Mouse (Mus musculus) neural tube, embryonic 13.5 days (tissue): ENCODE results near the gene Calml4. TPM values are rescaled to one million over a fixed set of nuclear protein-coding genes. Genes with fewer than 3 reads are reported as not detected.

Experiments
- ATAC-seq: fragments of 200-750 bp; cut with Nextera tagmentation; 2 replicates; pipeline ENCODE4 v1.8.0; 2017; ENCODE audit warnings: low read depth, mild to moderate bottlenecking, moderate TSS enrichment, moderate library complexity
- H3K27ac ChIP-seq: fragments of 300-500 bp; sonication (generic); replicated peaks from 2 replicates; pipeline ENCODE4 v1.5.1; 2015; ENCODE audit warnings: moderate library complexity, mild to moderate bottlenecking, inconsistent platforms
- H3K27me3 ChIP-seq: fragments of 300-500 bp; sonication (generic); 2 replicates; pipeline ENCODE4 v1.6.1; 2015; ENCODE audit warnings: mild to moderate bottlenecking, inconsistent platforms
- H3K36me3 ChIP-seq: fragments of 300-500 bp; sonication (generic); 2 replicates; pipeline ENCODE4 v1.6.1; 2015; ENCODE audit warnings: mild to moderate bottlenecking, inconsistent platforms
- H3K4me1 ChIP-seq: fragments of 300-500 bp; sonication (generic); replicated peaks from 2 replicates; pipeline ENCODE4 v1.6.1; 2015; ENCODE audit warnings: inconsistent platforms
- H3K4me2 ChIP-seq: fragments of 300-500 bp; sonication (generic); 2 replicates; pipeline ENCODE4 v1.6.1; 2015; ENCODE audit warnings: inconsistent platforms, mild to moderate bottlenecking, moderate library complexity
- H3K4me3 ChIP-seq: fragments of 300-500 bp; sonication (generic); 2 replicates; pipeline ENCODE4 v1.5.1; 2015; ENCODE audit warnings: mild to moderate bottlenecking, inconsistent platforms
- H3K9ac ChIP-seq: fragments of 300-500 bp; sonication (generic); 2 replicates; pipeline ENCODE4 v1.6.1; 2015; ENCODE audit warnings: moderate library complexity, mild to moderate bottlenecking, inconsistent platforms
- H3K9me3 ChIP-seq: fragments of 300-500 bp; sonication (generic); 2 replicates; pipeline ENCODE4 v1.6.1; 2016; ENCODE audit warnings: inconsistent platforms
- WGBS: fragments of 180-500 bp; shearing (Covaris S2); methylation state at CpG from one replicate; pipeline ENCODE4 v1.1.7; 2015; 5-methylcytosine and 5-hydroxymethylcytosine counted together
- polyA plus RNA-seq: library from polyadenylated mRNA; unstranded; fragments of >200 nt; fragmentation: Nextera tagmentation; extraction: Ambion mirVana; gene quantifications from 2 replicates; pipeline ENCODE4 v1.2.1, GENCODE M21; 2015

Gene Calml4
- polyA plus RNA-seq, 1 experiment from 2014 or later, result 7.9 TPM

- H3K9me3 ChIP-seq, result no peaks in the 10 kb centered on the region
- H3K4me3 ChIP-seq, result no peak overlapping the region
- H3K4me1 ChIP-seq, result no peaks in the 10 kb centered on the region
- no peaks in the 10 kb centered on the region for H3K27me3 ChIP-seq
- H3K27ac ChIP-seq, result no peak overlapping the region
- ATAC-seq, result no peak
- H3K36me3 ChIP-seq, result peaks cover 12% of the 10 kb centered on the region
- H3K9ac ChIP-seq, result no peak overlapping the region
- H3K4me2 ChIP-seq, result no peak overlapping the region
- WGBS, result 82% methylated on average over 2 of the region's 2 CpGs
These were observed 67.2 kb downstream of the Calml4 start for GRCm38 (mm10) chr9:62924886-62925610.

Other genes with a start within 250 kb of the Calml4 start
- gene Itga11, start 180.3 kb upstream of the Calml4 start, polyA plus RNA-seq, result 1.4 and 1.7 TPM in 2 replicates
- 44.6 and 45.3 TPM in 2 replicates for gene Fem1b, start 46.1 kb upstream of the Calml4 start, polyA plus RNA-seq
- 4.8 and 6.8 TPM in 2 replicates for gene Cln6, start 19.3 kb upstream of the Calml4 start, polyA plus RNA-seq
- 53.1 and 59.3 TPM in 2 replicates for gene Pias1, start 129.8 kb downstream of the Calml4 start, polyA plus RNA-seq